13 mouse cellular contexts compared by ENCODE assay signal in genomic region chr9:35128995-35129418, GRCm38 (mm10). TPM values are rescaled to one million over a fixed set of nuclear protein-coding genes. Genes with fewer than 3 reads are reported as not detected.
DNase-seq lines count a peak whose midpoint lies in the region; ATAC-seq and TF ChIP-seq lines count a peak whose summit lies in the region.
"Had no signal": no experiment of that assay in that cellular context is flagged by ENCODE, and none has a peak within 500 bp of the region (broad histone marks: within the 10 kb centered on the region; RNA-seq: fewer than 3 reads in every experiment).

No protein-coding gene starts in this region.

- no peaks in the 10 kb centered on the region for H3K27me3 ChIP-seq in heart, postnatal 0 days (ENCODE audit: control insufficient read depth, insufficient read depth, low read length)
- no peaks in the 10 kb centered on the region for H3K27me3 ChIP-seq in heart, embryonic 11.5 days (ENCODE audit: control insufficient read depth, insufficient read depth, low read length)
- no peaks in the 10 kb centered on the region for H3K27me3 ChIP-seq in kidney, embryonic 16.5 days (ENCODE audit: insufficient read depth, low read length)
- no peaks in the 10 kb centered on the region for H3K27me3 ChIP-seq in liver, embryonic 15.5 days
- H3K27me3 ChIP-seq in small intestine, adult 2 months (ENCODE audit: control insufficient read depth, insufficient read depth, low read length), result no peaks in the 10 kb centered on the region
- H3K27me3 ChIP-seq: hindbrain, embryonic 12.5 days; midbrain, embryonic 12.5 days had no signal

- H3K36me3 ChIP-seq in heart, postnatal 0 days (replicated peaks; ENCODE audit: control insufficient read depth, insufficient read depth, low read length), result peaks cover 22% of the 10 kb centered on the region
- H3K36me3 ChIP-seq in heart, embryonic 11.5 days (ENCODE audit: control insufficient read depth, insufficient read depth, low read length), result peaks cover 5% of the 10 kb centered on the region; the same call in 1 of the 2 replicates
- H3K36me3 ChIP-seq in kidney, embryonic 16.5 days (ENCODE audit: insufficient read depth, low read length), result peaks cover 16% of the 10 kb centered on the region; the same call in 1 of the 2 replicates
- peaks cover 70% of the 10 kb centered on the region for H3K36me3 ChIP-seq in liver, embryonic 15.5 days (replicated peaks)
- H3K36me3 ChIP-seq in small intestine, adult 2 months (ENCODE audit: control insufficient read depth, insufficient read depth, low read length), result 0 out of 2 replicates have a peak, but pooled peaks cover 2% of the 10 kb centered on the region

- no peak for DNase-seq in heart, postnatal 0 days (ENCODE audit: low spot score)
- no peak for DNase-seq in frontal cortex, postnatal 14 days (ENCODE audit: low spot score in 2 of 2)
- no peak for DNase-seq in cerebellum, adult 9-11 months
- DNase-seq: cerebellum, adult 9-10 months; spleen, adult 18-20 months; thymus, adult 18-20 months had no signal

- peak overlapping the region; percentile 32; the same call in 1 of the 2 replicates for H3K27ac ChIP-seq in heart, postnatal 0 days (ENCODE audit: low read depth)
- no peak overlapping the region for H3K27ac ChIP-seq in heart, embryonic 11.5 days (ENCODE audit: low read depth, low read length)
- H3K27ac ChIP-seq in kidney, embryonic 16.5 days (ENCODE audit: low read length), result no peak overlapping the region
- peak overlapping the region; percentile 62 for H3K27ac ChIP-seq in liver, embryonic 15.5 days (replicated peaks)
- H3K27ac ChIP-seq in small intestine, adult 2 months (ENCODE audit: insufficient read depth, low read depth, low read length), result peak overlapping the region; percentile 54
- H3K27ac ChIP-seq: hindbrain, embryonic 12.5 days; layer of hippocampus, adult 2 months; midbrain, embryonic 12.5 days had no signal

- TF ChIP-seq POLR2A in small intestine, adult 2 months (IDR thresholded peaks at IDR 0.05; ENCODE audit: low read depth, low read length), result no peak

- H3K4me3 ChIP-seq in heart, postnatal 0 days (ENCODE audit: low read depth, low read length), result no peak overlapping the region
- no peak overlapping the region for H3K4me3 ChIP-seq in heart, embryonic 11.5 days (ENCODE audit: low read depth, low read length)
- H3K4me3 ChIP-seq in kidney, embryonic 16.5 days (ENCODE audit: low read length), result no peak overlapping the region
- no peak overlapping the region for H3K4me3 ChIP-seq in liver, embryonic 15.5 days (replicated peaks)
- no peak overlapping the region for H3K4me3 ChIP-seq in small intestine, adult 2 months (ENCODE audit: low read depth, low read length)
- H3K4me3 ChIP-seq: hindbrain, embryonic 12.5 days; layer of hippocampus, adult 2 months; midbrain, embryonic 12.5 days had no signal

- TF ChIP-seq EP300 in heart, postnatal 0 days (IDR thresholded peaks at IDR 0.05; ENCODE audit: low read depth), result no peak

- no peaks in the 10 kb centered on the region for H3K9me3 ChIP-seq in heart, postnatal 0 days (replicated peaks; ENCODE audit: control insufficient read depth, low read length)
- no peaks in the 10 kb centered on the region for H3K9me3 ChIP-seq in heart, embryonic 11.5 days (replicated peaks; ENCODE audit: control insufficient read depth, low read length)
- H3K9me3 ChIP-seq in kidney, embryonic 16.5 days (ENCODE audit: low read length), result no peaks in the 10 kb centered on the region
- H3K9me3 ChIP-seq in liver, embryonic 15.5 days (replicated peaks), result no peaks in the 10 kb centered on the region
- H3K9me3 ChIP-seq: hindbrain, embryonic 12.5 days; midbrain, embryonic 12.5 days had no signal

- H3K4me1 ChIP-seq in heart, postnatal 0 days (ENCODE audit: control insufficient read depth, insufficient read depth), result peaks cover 13% of the 10 kb centered on the region
- H3K4me1 ChIP-seq in heart, embryonic 11.5 days (ENCODE audit: control insufficient read depth, insufficient read depth, low read length), result peaks cover 11% of the 10 kb centered on the region; the same call in 1 of the 2 replicates
- H3K4me1 ChIP-seq in kidney, embryonic 16.5 days (ENCODE audit: insufficient read depth, low read length), result no peaks in the 10 kb centered on the region; the same call in 1 of the 2 replicates
- peaks cover 53% of the 10 kb centered on the region for H3K4me1 ChIP-seq in liver, embryonic 15.5 days (replicated peaks)
- peaks cover 58% of the 10 kb centered on the region for H3K4me1 ChIP-seq in small intestine, adult 2 months (ENCODE audit: control insufficient read depth, insufficient read depth, insufficient read length, low read length)
- H3K4me1 ChIP-seq: hindbrain, embryonic 12.5 days; midbrain, embryonic 12.5 days had no signal

- 55% methylated on average over 9 of the region's 9 CpGs for WGBS in heart, postnatal 0 days
- WGBS in heart, embryonic 11.5 days (ENCODE audit: insufficient replicate concordance), result 68% methylated on average over 9 of the region's 9 CpGs
- 73% methylated on average over 9 of the region's 9 CpGs for WGBS in kidney, embryonic 16.5 days
- 80% methylated on average over 9 of the region's 9 CpGs for WGBS in liver, embryonic 15.5 days (ENCODE audit: insufficient replicate concordance)
- WGBS in small intestine, adult 2 months, result 72% methylated on average over 9 of the region's 9 CpGs

- H3K4me2 ChIP-seq in heart, postnatal 0 days (ENCODE audit: low read depth, low read length), result no peak overlapping the region
- H3K4me2 ChIP-seq in heart, embryonic 11.5 days, result no peak overlapping the region
- no peak overlapping the region for H3K4me2 ChIP-seq in kidney, embryonic 16.5 days (replicated peaks; ENCODE audit: low read depth, low read length)
- H3K4me2 ChIP-seq in liver, embryonic 15.5 days, result no peak overlapping the region
- H3K4me2 ChIP-seq: hindbrain, embryonic 12.5 days; midbrain, embryonic 12.5 days had no signal

- TF ChIP-seq CTCF in heart, postnatal 0 days (IDR thresholded peaks at IDR 0.05; ENCODE audit: low read depth), result no peak
- no peak for TF ChIP-seq CTCF in small intestine, adult 2 months (IDR thresholded peaks at IDR 0.05; ENCODE audit: extremely low read depth, insufficient read length, insufficient replicate concordance, low read depth, low read length)

- H3K9ac ChIP-seq in heart, postnatal 0 days (replicated peaks; ENCODE audit: low read depth, low read length), result no peak overlapping the region
- no peak overlapping the region for H3K9ac ChIP-seq in heart, embryonic 11.5 days (ENCODE audit: low read depth, low read length)
- H3K9ac ChIP-seq in kidney, embryonic 16.5 days (replicated peaks; ENCODE audit: low read length), result no peak overlapping the region
- H3K9ac ChIP-seq in liver, embryonic 15.5 days, result no peak overlapping the region
- H3K9ac ChIP-seq: hindbrain, embryonic 12.5 days; midbrain, embryonic 12.5 days had no signal

- no peak for ATAC-seq in heart, postnatal 0 days (ENCODE audit: insufficient read depth, low read depth)
- ATAC-seq in heart, embryonic 11.5 days (replicated peaks; ENCODE audit: insufficient number of reproducible peaks, low FRiP score, low TSS enrichment), result no peak
- ATAC-seq in kidney, embryonic 16.5 days (ENCODE audit: low FRiP score, low TSS enrichment), result peak; percentile 66
- ATAC-seq in liver, embryonic 15.5 days (ENCODE audit: insufficient read depth), result peak; percentile 40

RNA-seq across cellular contexts. Expression of gene St3gal4, which starts 9.9 kb away (rescaled TPM):
- total RNA-seq in heart, postnatal 0 days (2014; rRNA removed; ENCODE audit: low replicate concordance), result 37.2 and 37.6 TPM in 2 replicates
- polyA plus RNA-seq in heart, postnatal 0 days (2015; fragmentation: Nextera tagmentation; extraction: Ambion mirVana), result 24.8 and 25.2 TPM in 2 replicates
- polyA plus RNA-seq in heart, embryonic 11.5 days (2014; fragmentation: Nextera tagmentation; extraction: Ambion mirVana), result 19.8 and 20.5 TPM in 2 replicates
- 19.4 and 20.0 TPM in 2 replicates for polyA plus RNA-seq in kidney, embryonic 16.5 days (2015; fragmentation: Nextera tagmentation; extraction: Ambion mirVana)
- polyA plus RNA-seq in liver, embryonic 15.5 days (2015; fragmentation: Nextera tagmentation; extraction: Ambion mirVana), result 24.2 and 24.7 TPM in 2 replicates
- polyA plus RNA-seq in small intestine, adult 2 months (2012; rRNA removed), result 97.6 and 354 TPM in 2 replicates

RNA-seq across cellular contexts. Expression of gene Dcps, which starts 46.9 kb away (rescaled TPM):
- total RNA-seq in heart, postnatal 0 days (2014; rRNA removed; ENCODE audit: low replicate concordance), result 36.4 and 54.8 TPM in 2 replicates
- polyA plus RNA-seq in heart, postnatal 0 days (2015; fragmentation: Nextera tagmentation; extraction: Ambion mirVana), result 34.9 and 37.9 TPM in 2 replicates
- 68.0 and 69.3 TPM in 2 replicates for polyA plus RNA-seq in heart, embryonic 11.5 days (2014; fragmentation: Nextera tagmentation; extraction: Ambion mirVana)
- polyA plus RNA-seq in kidney, embryonic 16.5 days (2015; fragmentation: Nextera tagmentation; extraction: Ambion mirVana), result 98.4 and 102 TPM in 2 replicates
- 49.2 and 50.0 TPM in 2 replicates for polyA plus RNA-seq in liver, embryonic 15.5 days (2015; fragmentation: Nextera tagmentation; extraction: Ambion mirVana)
- 9.4 and 18.4 TPM in 2 replicates for polyA plus RNA-seq in small intestine, adult 2 months (2012; rRNA removed)

Comparison
In these comparisons a context has a peak if more than half of its experiments do, and no peak if none do; other contexts are left out.
1. H3K27ac ChIP-seq: peak in heart, postnatal 0 days (single experiment), liver, embryonic 15.5 days (single experiment) and small intestine, adult 2 months (single experiment); none in heart, embryonic 11.5 days (single experiment) and kidney, embryonic 16.5 days (single experiment).
2. ATAC-seq: peak in kidney, embryonic 16.5 days (single experiment) and liver, embryonic 15.5 days (single experiment); none in heart, postnatal 0 days (single experiment) and heart, embryonic 11.5 days (single experiment).